Mouse (Mus musculus): ENCODE data around the gene Ssbp3.

- no peak for TF ChIP-seq CTCF (IDR thresholded peaks at IDR 0.05; ENCODE audit: extremely low read depth, insufficient read depth, low read length)
- no peak for TF ChIP-seq POLR2A (IDR thresholded peaks at IDR 0.05; ENCODE audit: extremely low read depth, insufficient read depth, low read length)
These were observed 109.9 kb downstream of the Ssbp3 start for GRCm38 (mm10) chr4:107020287-107021000.

Data from cortical plate, adult 2 months (tissue).